Mouse (Mus musculus) neural tube, embryonic 11.5 days (tissue): ENCODE measurements around the gene Tenm4. TPM values are rescaled to one million over a fixed set of nuclear protein-coding genes. Genes with fewer than 3 reads are reported as not detected.

ENCODE experiments used
- ATAC-seq: fragments of 200-750 bp; cut with Nextera tagmentation; 2 replicates; pipeline ENCODE4 v1.8.0; 2017; ENCODE audit warnings: moderate number of reproducible peaks, mild to moderate bottlenecking, moderate TSS enrichment, moderate library complexity; ENCODE audit not compliant: insufficient read depth, low FRiP score, low TSS enrichment
- DNase-seq: peaks from one replicate; pipeline ENCODE4 v3.0.0-alpha.2; 2015; ENCODE audit warnings: low spot score
- H3K27ac ChIP-seq: fragments of 300-500 bp; sonication (generic); 2 replicates; pipeline ENCODE4 v1.5.1; 2014; ENCODE audit warnings: low read depth, mild to moderate bottlenecking, low read length
- H3K27me3 ChIP-seq: fragments of 300-500 bp; sonication (generic); 2 replicates; pipeline ENCODE4 v1.6.1; 2014; ENCODE audit warnings: mild to moderate bottlenecking, low read length, mixed read lengths; ENCODE audit not compliant: control insufficient read depth, insufficient read depth
- H3K36me3 ChIP-seq: fragments of 300-500 bp; sonication (generic); 2 replicates; pipeline ENCODE4 v1.6.1; 2014; ENCODE audit warnings: mild to moderate bottlenecking, low read length, moderate library complexity, mixed read lengths; ENCODE audit not compliant: control insufficient read depth, insufficient read depth
- H3K4me1 ChIP-seq: fragments of 300-500 bp; sonication (generic); 2 replicates; pipeline ENCODE4 v1.6.1; 2014; ENCODE audit warnings: low read length, mixed read lengths; ENCODE audit not compliant: control insufficient read depth, insufficient read depth
- H3K4me2 ChIP-seq: fragments of 300-500 bp; sonication (generic); 2 replicates; pipeline ENCODE4 v1.6.1; 2014; ENCODE audit warnings: low read depth, mild to moderate bottlenecking, moderate library complexity
- H3K4me3 ChIP-seq: fragments of 300-500 bp; sonication (generic); 2 replicates; pipeline ENCODE4 v1.5.1; 2014; ENCODE audit warnings: low read depth, low read length
- H3K9ac ChIP-seq: fragments of 300-500 bp; sonication (generic); 2 replicates; pipeline ENCODE4 v1.6.1; 2014; ENCODE audit warnings: mild to moderate bottlenecking, low read length
- H3K9me3 ChIP-seq: fragments of 300-500 bp; sonication (generic); 2 replicates; pipeline ENCODE4 v1.6.1; 2016; ENCODE audit warnings: low read length; ENCODE audit not compliant: control insufficient read depth
- WGBS: fragments of 180-500 bp; shearing (Covaris S2); extraction: QIAGEN DNeasy Blood & Tissue Kit; methylation state at CpG from one replicate; pipeline ENCODE4 v1.1.7; 2014; 5-methylcytosine and 5-hydroxymethylcytosine counted together
- polyA plus RNA-seq: library from polyadenylated mRNA; unstranded; fragments of >200 nt; fragmentation: Nextera tagmentation; extraction: Ambion mirVana; gene quantifications from 2 replicates; pipeline ENCODE4 v1.2.1, GENCODE M21; 2014

The Tenm4 gene
- polyA plus RNA-seq, 1 experiment from 2014 or later = 32.7 TPM

DNA sequence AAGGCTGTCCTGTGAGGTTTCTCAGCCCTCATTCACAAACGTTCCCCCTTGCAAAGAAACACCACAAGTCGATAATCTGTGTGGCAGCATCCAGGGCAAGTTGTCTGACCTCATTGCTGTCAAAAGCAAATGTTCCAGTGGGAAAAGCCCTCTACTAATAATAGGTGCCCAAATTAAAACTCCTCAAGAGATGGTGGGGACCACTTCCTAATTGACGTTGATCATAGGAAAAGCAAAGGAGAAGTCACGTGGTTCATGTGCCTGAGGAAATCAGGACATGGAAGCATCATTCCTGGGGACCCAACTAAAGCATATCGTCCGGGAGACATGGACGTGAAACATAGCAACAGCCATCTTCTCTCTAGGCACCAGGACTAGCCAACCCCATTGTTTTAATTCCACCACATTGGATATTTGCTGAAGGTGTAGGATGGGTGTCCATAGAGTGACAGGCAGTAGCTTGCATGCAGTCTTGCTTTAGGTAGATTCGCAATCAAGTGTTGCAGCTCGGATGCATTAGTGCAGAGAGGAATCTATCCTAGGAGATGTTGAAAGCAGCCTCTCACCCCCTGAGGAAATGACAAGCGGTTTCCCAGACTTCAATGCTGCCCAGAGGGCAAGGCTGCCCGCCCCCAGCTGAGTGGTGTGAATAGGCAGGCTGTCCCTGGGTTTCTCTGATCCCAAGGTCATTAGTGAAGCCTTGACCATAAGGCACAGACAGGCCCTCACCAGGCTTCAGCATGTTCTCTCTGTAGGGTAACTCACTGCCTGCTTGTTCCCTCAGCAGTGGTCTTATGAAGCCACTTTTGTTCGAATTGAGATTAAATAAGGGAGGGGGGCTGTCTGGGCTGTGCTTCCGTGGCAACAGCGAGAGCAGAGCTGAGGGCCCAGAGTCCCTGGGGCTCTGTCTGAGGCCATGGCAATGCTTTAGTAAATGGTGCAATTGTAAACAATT, 547.4 kb downstream of the Tenm4 start:
- Histone ChIP-seq H3K9ac (no peak overlapping the region), H3K27me3 (no peaks in the 10 kb centered on the region)
- 34% methylated on average over 14 of the region's 14 CpGs for WGBS

DNA sequence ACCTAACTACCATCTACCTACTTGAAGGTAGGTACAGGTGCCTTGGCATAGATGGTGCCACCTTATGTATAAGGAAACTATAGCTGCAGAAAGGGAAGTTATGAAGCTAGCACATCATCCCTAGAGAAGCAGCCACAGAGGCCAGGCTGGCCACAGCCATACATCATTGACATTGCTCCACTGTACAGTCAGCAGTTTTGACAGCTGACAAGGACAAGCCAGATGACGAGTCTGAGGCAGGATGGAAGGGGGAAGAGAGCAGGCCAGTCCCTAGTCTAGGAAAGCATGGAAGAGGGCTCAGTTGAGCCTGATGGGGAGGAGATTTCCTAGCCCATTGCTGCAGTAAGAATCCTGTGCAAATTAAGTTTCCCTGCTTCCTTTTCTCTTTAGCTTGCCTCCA, 548.9 kb downstream of the Tenm4 start:
- no peaks in the 10 kb centered on the region for H3K27me3 ChIP-seq
- no peak overlapping the region for H3K4me2 ChIP-seq
- ATAC-seq (no peak), DNase-seq (no peak)
- H3K4me1 ChIP-seq = peaks cover 9% of the 10 kb centered on the region
- no peaks in the 10 kb centered on the region for H3K9me3 ChIP-seq
- no peak overlapping the region for H3K9ac ChIP-seq
- H3K4me3 ChIP-seq = no peak overlapping the region
- WGBS = 73% methylated on average over 1 of the region's 1 CpGs
- no peaks in the 10 kb centered on the region for H3K36me3 ChIP-seq
- no peak overlapping the region for H3K27ac ChIP-seq

More for the DNA sequence above, 547.4 kb downstream of the Tenm4 start:
- H3K4me2 ChIP-seq = no peak overlapping the region
- peak; percentile 85 for ATAC-seq
- peaks cover 9% of the 10 kb centered on the region for H3K4me1 ChIP-seq
- H3K27ac ChIP-seq = peak overlapping the region; percentile 63
- H3K9me3 ChIP-seq = no peaks in the 10 kb centered on the region
- H3K36me3 ChIP-seq = no peaks in the 10 kb centered on the region
- DNase-seq = peak; percentile 62
- no peak overlapping the region for H3K4me3 ChIP-seq

DNA sequence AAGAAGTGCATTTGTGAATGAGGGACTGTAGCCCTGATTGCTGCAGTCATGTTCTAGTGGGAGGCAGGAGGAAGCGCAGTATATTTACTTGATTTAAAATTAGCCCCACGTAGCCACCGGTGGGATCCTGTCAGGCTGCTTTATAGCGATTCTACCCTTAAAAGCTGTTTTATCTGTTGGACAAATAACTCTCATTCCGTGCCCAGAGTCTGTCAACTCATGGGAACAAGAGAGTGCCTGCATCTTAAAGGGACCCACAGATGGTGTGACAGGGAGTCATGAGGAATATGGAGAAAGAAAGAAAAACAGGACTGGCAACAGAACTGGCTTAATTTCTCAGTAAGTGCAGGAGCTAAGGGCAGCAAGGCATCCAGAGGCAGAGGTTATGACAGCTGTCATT, 549.4 kb downstream of the Tenm4 start:
- peaks cover 9% of the 10 kb centered on the region for H3K4me1 ChIP-seq
- WGBS = 68% methylated on average over 5 of the region's 5 CpGs

DNA sequence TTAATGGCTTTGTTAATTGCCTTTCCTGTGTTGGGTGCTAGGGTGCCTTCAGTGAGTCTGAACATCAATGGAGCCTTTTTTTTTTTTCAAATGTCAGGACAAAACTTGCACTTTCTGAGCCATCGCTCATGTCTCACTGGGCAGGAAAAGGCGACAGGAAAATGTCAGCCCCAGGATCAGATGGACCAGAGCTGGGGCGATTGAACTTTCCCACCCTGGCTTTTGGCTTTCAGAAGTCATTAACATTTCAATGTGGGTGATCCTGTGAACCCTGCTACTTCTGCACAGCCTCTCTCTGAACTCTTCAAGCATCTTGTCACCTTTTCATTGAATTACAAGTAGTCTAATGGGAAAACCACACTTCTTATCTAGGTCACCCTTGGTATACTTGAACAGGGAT, 551.8 kb downstream of the Tenm4 start:
- Histone ChIP-seq H3K4me3 (no peak overlapping the region), H3K9ac (no peak overlapping the region), H3K9me3 (no peaks in the 10 kb centered on the region), H3K4me2 (no peak overlapping the region), H3K27me3 (no peaks in the 10 kb centered on the region), H3K36me3 (no peaks in the 10 kb centered on the region), H3K4me1 (peaks cover 9% of the 10 kb centered on the region), H3K27ac (no peak overlapping the region)
- DNase-seq (no peak), ATAC-seq (no peak)
- 24% methylated on average over 3 of the region's 3 CpGs for WGBS

More for the DNA sequence above, 549.4 kb downstream of the Tenm4 start:
- H3K9me3 ChIP-seq = no peaks in the 10 kb centered on the region
- no peaks in the 10 kb centered on the region for H3K36me3 ChIP-seq
- DNase-seq = no peak
- no peaks in the 10 kb centered on the region for H3K27me3 ChIP-seq
- no peak overlapping the region for H3K9ac ChIP-seq
- no peak overlapping the region for H3K4me3 ChIP-seq
- ATAC-seq = no peak
- no peak overlapping the region for H3K27ac ChIP-seq
- no peak overlapping the region for H3K4me2 ChIP-seq

DNA sequence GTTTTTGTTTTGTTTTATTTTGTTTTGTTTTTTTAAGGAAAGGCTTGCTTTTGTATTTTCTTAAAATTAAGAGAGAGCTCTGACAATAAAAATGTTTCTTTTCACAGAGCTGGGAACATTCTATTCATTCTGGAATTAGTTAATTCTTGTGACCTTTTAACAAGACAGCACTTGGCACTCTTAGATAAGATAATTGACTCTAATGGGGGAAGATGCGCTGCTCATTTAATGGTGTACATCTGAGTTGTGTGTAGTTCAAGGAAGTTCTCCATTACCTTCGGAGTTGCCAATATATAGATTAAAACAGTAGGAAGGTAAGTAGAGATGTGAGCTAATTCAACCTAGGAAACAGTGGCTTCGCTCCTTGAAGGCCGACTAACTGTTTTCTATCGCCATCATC, 554.6 kb downstream of the Tenm4 start:
- H3K9me3 ChIP-seq = no peaks in the 10 kb centered on the region
- H3K27ac ChIP-seq = no peak overlapping the region
- no peak for DNase-seq
- 93% methylated on average over 5 of the region's 5 CpGs for WGBS
- no peak overlapping the region for H3K4me3 ChIP-seq
- H3K9ac ChIP-seq = no peak overlapping the region
- H3K36me3 ChIP-seq = no peaks in the 10 kb centered on the region
- no peak overlapping the region for H3K4me2 ChIP-seq
- no peaks in the 10 kb centered on the region for H3K27me3 ChIP-seq
- ATAC-seq = no peak
- no peaks in the 10 kb centered on the region for H3K4me1 ChIP-seq

DNA sequence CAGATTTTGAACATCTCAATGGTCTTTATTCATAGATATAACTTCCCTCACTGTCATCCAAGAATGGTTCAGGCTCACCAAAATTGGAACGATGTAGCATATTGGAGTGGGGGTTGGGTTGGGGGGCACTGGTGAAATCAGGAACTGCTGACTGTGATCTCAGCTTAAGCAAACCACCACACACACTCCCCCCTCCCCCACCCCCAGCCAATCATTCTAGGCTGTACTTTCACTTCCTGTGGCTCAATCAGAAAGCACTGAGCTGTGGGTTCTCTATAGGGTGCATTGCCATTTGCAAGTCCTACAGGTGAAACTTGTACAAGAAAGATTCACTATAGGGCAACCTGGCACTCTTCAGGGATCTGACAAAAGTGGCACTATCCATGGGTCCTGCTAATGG, 559.3 kb downstream of the Tenm4 start:
- DNase-seq = no peak
- no peak overlapping the region for H3K4me2 ChIP-seq
- no peaks in the 10 kb centered on the region for H3K27me3 ChIP-seq
- H3K27ac ChIP-seq = no peak overlapping the region
- H3K9ac ChIP-seq = no peak overlapping the region
- ATAC-seq = no peak
- H3K4me1 ChIP-seq = no peaks in the 10 kb centered on the region
- 83% methylated on average over 1 of the region's 1 CpGs for WGBS
- H3K36me3 ChIP-seq = no peaks in the 10 kb centered on the region
- H3K4me3 ChIP-seq = no peak overlapping the region
- no peaks in the 10 kb centered on the region for H3K9me3 ChIP-seq

DNA sequence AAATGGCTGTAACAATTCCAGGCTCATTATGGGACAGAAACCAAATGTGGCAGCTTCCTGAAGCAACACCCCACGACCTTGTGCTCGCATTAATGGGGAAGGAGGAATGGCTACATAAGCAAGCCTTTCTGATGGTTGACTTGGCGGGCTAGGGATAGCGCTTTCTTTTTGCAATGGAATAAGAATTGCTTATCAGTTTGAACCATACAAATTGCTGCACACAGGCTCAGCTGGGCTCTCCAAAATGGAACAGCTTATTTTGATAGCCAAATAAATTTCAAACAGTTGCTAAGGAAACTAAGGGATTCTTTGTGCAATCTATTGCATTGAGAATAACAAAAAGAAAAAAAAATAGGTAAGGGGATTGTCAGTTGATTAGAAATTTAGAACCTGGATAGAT, 560.9 kb downstream of the Tenm4 start:
- WGBS = 82% methylated on average over 4 of the region's 4 CpGs
- no peak overlapping the region for H3K9ac ChIP-seq
- H3K4me2 ChIP-seq = no peak overlapping the region
- no peak overlapping the region for H3K27ac ChIP-seq
- H3K4me1 ChIP-seq = no peaks in the 10 kb centered on the region
- no peaks in the 10 kb centered on the region for H3K27me3 ChIP-seq
- ATAC-seq (no peak), DNase-seq (no peak)
- H3K4me3 ChIP-seq = no peak overlapping the region
- H3K36me3 ChIP-seq = no peaks in the 10 kb centered on the region
- no peaks in the 10 kb centered on the region for H3K9me3 ChIP-seq

DNA sequence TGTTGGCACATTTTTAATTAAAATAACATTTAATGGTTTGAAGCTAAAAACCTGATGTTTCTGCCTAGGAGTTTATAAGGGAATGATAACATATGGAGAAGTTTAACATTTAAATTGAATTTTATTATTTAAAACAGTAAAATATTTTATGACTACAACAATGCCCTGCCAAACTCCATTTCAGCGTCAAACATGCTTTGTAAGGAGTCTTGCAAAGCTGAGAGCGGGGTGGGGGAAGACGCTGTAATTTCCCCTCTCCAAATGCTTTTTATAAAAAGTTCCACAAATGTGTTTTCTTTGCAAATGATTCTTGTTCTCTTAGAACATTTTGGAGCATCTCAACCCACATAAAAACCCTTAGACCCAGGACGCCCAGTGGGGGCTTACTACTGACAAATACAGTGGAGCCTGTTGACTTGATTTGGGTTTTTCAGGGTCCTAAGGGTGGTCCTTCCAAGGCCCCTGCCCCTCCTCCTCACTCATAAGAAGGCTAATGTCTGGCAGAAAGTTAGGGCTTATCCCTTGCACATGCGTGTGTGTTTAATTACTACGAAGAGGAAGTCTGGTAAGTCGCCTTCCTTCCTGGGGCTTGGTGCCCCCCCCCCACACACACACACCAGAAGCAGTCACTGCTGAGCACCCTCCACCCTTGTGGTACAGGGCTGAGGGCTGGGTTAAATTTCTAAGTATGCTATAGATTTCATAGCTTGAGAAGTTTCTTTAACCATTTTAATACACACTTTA, 563.4 kb downstream of the Tenm4 start:
- Histone ChIP-seq H3K4me1 (no peaks in the 10 kb centered on the region), H3K4me2 (no peak overlapping the region), H3K27me3 (no peaks in the 10 kb centered on the region), H3K27ac (no peak overlapping the region), H3K4me3 (no peak overlapping the region), H3K9me3 (no peaks in the 10 kb centered on the region), H3K36me3 (no peaks in the 10 kb centered on the region), H3K9ac (no peak overlapping the region)
- DNase-seq (no peak), ATAC-seq (no peak; the same call in 1 of the 2 replicates)
- WGBS = 85% methylated on average over 7 of the region's 7 CpGs
